Mouse (Mus musculus) bone marrow macrophage, adult 2 months (primary cell): ENCODE measurements around the gene Tiam1.

ENCODE experiments used
- CTCF ChIP-seq: IDR thresholded peaks from 2 replicates; pipeline ENCODE4 v1.5.1; 2012; ENCODE audit warnings: low read depth, mild to moderate bottlenecking, low read length, moderate library complexity
- POLR2A ChIP-seq: IDR thresholded peaks from 2 replicates; pipeline ENCODE4 v1.6.1; 2012; ENCODE audit warnings: mild to moderate bottlenecking, low read depth, low read length, borderline replicate concordance

DNA sequence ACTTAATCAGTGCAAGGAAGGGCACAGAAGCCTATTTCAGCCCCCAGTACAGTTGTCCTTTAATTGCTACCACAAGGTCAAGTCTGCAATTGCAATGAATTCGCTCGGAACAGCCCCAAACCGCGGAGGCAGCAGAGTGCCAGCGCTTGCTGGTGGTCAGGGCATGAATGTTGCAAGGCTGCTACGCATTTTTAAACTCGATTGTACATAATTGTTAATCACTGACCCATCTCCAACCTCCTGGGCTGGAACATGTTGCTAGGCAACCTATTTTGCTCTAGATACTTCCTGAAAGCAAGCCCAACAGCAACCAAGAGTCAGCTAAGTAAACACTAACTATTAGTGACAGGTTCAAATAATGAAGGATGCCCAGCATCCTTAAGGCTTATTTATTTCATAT lies 70.1 kb downstream of the Tiam1 start:
- TF ChIP-seq POLR2A (no peak), CTCF (no peak)
